Mouse (Mus musculus): Measurements from ENCODE around the gene Gtf3c6. TPM values are rescaled to one million over a fixed set of nuclear protein-coding genes. Genes with fewer than 3 reads are reported as not detected.

Gene Gtf3c6
- total RNA-seq, 2 experiments from 2014 or later, result 23.7 to 29.4 TPM

- peak in 1 of 2 experiments; percentile 34 for DNase-seq
Observed at GRCm38 (mm10) chr10:40258401-40258966, 576 bp upstream of the Gtf3c6 start.

- no peak for DNase-seq
Observed at GRCm38 (mm10) chr10:40256716-40257115, 1.2 kb downstream of the Gtf3c6 start.

DNA sequence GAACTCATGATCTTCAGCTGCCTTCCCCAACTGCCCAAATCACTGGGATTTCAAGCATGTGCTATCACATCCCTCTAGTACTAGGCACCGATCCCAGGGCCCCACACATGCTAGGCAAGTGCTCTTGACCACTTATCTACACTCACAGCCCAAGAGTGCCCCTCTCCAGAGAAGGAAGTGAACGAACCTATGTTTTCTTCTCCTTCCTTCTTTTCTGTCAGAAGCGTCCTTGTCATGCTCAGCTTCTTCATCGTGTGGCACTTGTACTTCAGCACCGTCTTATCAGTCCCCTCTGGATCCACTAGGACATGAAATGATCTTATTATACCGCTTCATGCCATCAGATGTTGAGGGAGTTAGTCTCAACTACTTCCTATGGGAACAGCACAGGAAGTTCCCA, 6.9 kb downstream of the Gtf3c6 start:
- no peak for DNase-seq

- DNase-seq, result no peak
Observed at GRCm38 (mm10) chr10:40249625-40250024, 8.3 kb downstream of the Gtf3c6 start.

DNA sequence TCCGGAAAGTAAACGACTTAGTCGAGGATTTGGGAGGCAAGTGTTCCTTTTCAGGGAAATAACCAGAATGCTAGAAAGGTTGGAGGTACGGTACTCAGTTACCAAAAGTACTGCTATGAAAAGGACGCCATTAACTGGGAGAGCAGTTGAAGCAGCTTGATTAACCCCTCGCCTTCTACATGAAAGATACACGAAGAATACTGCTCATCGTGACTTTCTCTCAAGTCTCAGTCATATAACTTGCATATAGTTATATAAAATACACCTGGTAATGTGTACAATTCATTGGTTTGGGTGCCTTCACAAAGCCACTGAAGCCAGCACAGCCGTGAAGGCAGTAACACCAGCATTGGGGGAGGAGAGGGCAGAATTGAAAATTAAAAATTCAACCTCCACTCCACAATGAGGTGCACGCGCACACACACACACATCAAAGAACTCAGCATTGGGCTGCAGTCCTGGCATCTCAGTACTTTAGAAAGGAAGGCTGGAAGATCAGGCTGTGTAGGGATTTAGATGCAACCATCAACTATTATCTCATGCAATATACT, 10.7 kb downstream of the Gtf3c6 start:
- no peak for DNase-seq

DNA sequence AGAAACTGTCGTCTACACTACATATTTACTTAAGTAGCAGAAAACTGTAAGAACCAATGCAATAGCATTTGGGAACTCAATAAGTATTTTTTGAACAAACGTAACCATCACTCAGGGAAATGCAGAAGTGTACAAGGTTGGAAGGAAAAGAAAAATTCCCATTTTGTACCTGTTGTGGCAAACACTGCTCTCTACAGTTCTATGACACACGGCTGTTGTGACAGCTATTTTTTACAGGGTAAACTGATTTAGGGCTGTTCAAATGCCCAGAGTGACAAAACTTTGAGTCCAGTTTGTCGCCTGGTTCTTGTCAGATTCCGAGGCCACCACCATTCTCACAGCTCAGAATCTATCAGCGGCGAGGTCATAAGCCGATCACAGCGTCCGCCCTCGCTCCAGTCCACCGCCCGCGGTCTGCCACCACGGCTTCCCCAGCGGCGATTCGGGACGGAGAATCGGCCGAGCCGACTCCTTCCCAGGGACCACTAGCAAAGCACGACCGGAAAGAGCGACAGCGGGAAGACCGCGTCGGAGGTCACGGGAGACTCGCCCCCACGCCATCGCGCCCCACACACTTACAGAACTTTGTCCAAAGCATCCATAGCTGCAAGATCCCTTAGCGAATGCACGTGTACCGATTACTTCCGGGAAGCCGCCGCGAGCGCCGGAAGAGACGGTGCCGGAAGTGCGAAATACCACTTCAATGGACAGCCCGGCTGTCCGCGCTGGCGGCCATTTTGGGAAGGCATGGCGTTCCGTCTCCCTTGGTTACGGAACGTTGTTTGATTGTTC, 11.3 kb downstream of the Gtf3c6 start, which contains the start of gene Rpf2:
Rpf2 (minus strand) TSS at position 663 of the 792 bp plus-strand sequence.
- DNase-seq, result peak; percentile 75 to 82

DNA sequence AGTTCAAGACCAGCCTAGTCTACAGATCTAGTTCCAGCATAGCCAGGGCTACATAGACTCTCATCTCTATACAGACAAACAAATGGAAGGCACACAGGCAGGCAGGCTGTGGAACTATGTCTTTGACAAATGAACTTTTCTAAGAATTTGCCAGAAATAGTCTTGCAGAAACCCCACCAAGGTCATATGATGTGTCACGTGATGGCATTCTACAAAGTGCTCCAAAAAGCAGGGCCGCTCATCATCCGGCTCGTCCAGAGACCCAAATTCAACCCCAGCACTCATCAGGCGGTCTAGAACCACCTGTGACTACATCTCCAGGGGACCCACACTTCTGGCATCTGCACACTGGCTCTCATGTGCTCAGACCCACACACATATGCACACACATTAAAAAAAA, 20.1 kb downstream of the Gtf3c6 start:
- DNase-seq, result no peak

DNA sequence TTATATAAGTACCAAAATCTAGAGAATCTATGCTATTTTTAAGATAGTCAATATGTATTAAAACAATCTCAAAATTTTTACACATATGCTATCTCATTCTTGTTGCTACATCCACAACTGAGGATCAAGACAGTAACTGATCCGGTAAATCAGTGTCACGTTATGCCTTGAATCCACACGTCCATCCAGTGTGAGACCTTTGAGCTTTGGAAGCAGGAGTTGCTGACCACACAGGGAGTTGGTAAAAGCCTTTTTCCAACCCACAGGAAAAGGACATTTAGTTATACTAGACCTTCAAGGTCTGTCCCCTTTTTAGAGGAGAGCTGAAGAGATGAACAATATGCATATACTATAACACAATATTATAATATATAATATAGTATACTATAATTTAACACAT, 24.7 kb downstream of the Gtf3c6 start:
- DNase-seq, result no peak

DNA sequence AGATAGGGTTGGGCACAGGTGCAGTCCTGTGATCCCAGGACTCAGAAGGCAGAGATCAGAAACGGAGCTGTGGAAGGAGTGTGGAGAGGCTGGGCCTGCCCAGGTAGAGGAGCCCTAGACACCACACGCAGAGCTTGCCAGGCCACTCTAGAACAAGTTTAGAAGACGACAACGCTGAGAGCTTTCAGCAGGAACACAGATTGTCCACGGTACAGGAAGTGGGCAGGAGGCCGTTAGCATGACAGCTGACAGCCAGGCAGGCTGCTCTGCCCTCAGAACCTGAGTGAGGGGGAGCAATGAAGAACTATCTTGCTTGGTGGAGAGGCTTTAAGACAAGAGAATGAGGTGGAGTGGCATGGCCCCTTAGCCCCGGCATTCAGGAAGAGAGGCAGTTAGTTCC, 25.5 kb downstream of the Gtf3c6 start:
- DNase-seq, result no peak

- no peak for DNase-seq
Observed at GRCm38 (mm10) chr10:40229725-40230124, 28.2 kb downstream of the Gtf3c6 start.

GRCm38 (mm10) chr10:40227660-40228303, 30.1 kb downstream of the Gtf3c6 start:
- DNase-seq, result no peak

DNA sequence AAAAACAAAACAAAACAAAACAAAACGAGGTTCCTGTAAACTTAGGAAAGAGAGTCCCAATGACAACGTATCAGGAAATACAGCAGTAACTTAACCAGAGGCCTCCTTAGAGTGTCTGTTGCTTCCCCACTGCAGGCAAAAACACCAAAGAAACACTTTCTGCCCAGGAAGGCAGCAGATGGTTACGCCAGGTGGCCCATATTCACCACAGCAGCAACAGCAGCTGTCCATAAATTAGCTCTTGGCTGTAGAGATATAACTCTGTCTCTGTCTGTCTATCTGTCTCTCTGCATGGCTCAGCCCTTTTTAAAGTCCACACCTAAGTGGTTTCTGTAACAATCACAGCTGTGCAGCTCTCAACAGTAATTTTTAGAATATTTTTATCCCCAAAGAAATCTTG, 39.0 kb downstream of the Gtf3c6 start:
- no peak for DNase-seq

GRCm38 (mm10) chr10:40212443-40213169, 45.3 kb downstream of the Gtf3c6 start:
- peak; percentile 80 to 87 for DNase-seq

Other genes with a start within 250 kb of the Gtf3c6 start
- 1 to 10 TPM in 1 of 2 experiments, under 1 TPM in 1; 0.67 to 1.2 TPM for gene Mfsd4b1, start 232.8 kb downstream of the Gtf3c6 start, total RNA-seq (2021)
- 1 to 10 TPM; 3.0 to 4.0 TPM for gene Slc16a10, start 115.8 kb downstream of the Gtf3c6 start, total RNA-seq (2021)
- gene Rpf2, start 11.1 kb downstream of the Gtf3c6 start, total RNA-seq (2021), result 10 to 100 TPM; 19.4 to 22.4 TPM
- 10 to 100 TPM; 90.1 to 92.0 TPM for gene Amd1, start 44.1 kb upstream of the Gtf3c6 start, total RNA-seq (2021)
- gene Cdk19, start 81.5 kb upstream of the Gtf3c6 start, total RNA-seq (2021), result 10 to 100 TPM; 30.5 to 31.7 TPM